Mouse (Mus musculus): ENCODE results near the gene Cdc14a.

Gene Cdc14a

GRCm38 (mm10) chr3:116331811-116332464 lies 91.9 kb downstream of the Cdc14a start:
- no peak for DNase-seq (ENCODE audit: extremely low read depth, insufficient read length, low spot score)

- DNase-seq (ENCODE audit: extremely low read depth, insufficient read length, low spot score): no peak
Measured at GRCm38 (mm10) chr3:116329976-116330375, 93.9 kb downstream of the Cdc14a start.

GRCm38 (mm10) chr3:116329023-116329762 lies 94.6 kb downstream of the Cdc14a start:
- DNase-seq (ENCODE audit: extremely low read depth, insufficient read length, low spot score): no peak

- DNase-seq (ENCODE audit: extremely low read depth, insufficient read length, low spot score): no peak
Measured at GRCm38 (mm10) chr3:116327616-116328004, 96.2 kb downstream of the Cdc14a start.

- peak; percentile 47 for DNase-seq (ENCODE audit: extremely low read depth, insufficient read length, low spot score)
Measured at GRCm38 (mm10) chr3:116327001-116327615, 96.7 kb downstream of the Cdc14a start.

- DNase-seq (ENCODE audit: extremely low read depth, insufficient read length, low spot score): no peak
Measured at GRCm38 (mm10) chr3:116325501-116325900, 98.3 kb downstream of the Cdc14a start.

GRCm38 (mm10) chr3:116319696-116320095 lies 104.1 kb downstream of the Cdc14a start:
- DNase-seq (ENCODE audit: extremely low read depth, insufficient read length, low spot score): no peak

- no peak for DNase-seq (ENCODE audit: extremely low read depth, insufficient read length, low spot score)
Measured at GRCm38 (mm10) chr3:116311838-116312237, 112.0 kb downstream of the Cdc14a start.

GRCm38 (mm10) chr3:116311173-116311572 lies 112.7 kb downstream of the Cdc14a start:
- no peak for DNase-seq (ENCODE audit: extremely low read depth, insufficient read length, low spot score)

- DNase-seq (ENCODE audit: extremely low read depth, insufficient read length, low spot score): no peak
Measured at GRCm38 (mm10) chr3:116310672-116311071, 113.2 kb downstream of the Cdc14a start.

- DNase-seq (ENCODE audit: extremely low read depth, insufficient read length, low spot score): no peak
Measured at GRCm38 (mm10) chr3:116310033-116310432, 113.8 kb downstream of the Cdc14a start.

GRCm38 (mm10) chr3:116304800-116305753 lies 118.8 kb downstream of the Cdc14a start:
- DNase-seq (ENCODE audit: extremely low read depth, insufficient read length, low spot score): no peak

- no peak for DNase-seq (ENCODE audit: extremely low read depth, insufficient read length, low spot score)
Measured at GRCm38 (mm10) chr3:116302581-116302980, 121.3 kb downstream of the Cdc14a start.

- no peak for DNase-seq (ENCODE audit: extremely low read depth, insufficient read length, low spot score)
Measured at GRCm38 (mm10) chr3:116301754-116302153, 122.1 kb downstream of the Cdc14a start.

- no peak for DNase-seq (ENCODE audit: extremely low read depth, insufficient read length, low spot score)
Measured at GRCm38 (mm10) chr3:116298727-116299126, 125.1 kb downstream of the Cdc14a start.

GRCm38 (mm10) chr3:116298003-116298402 lies 125.8 kb downstream of the Cdc14a start:
- DNase-seq (ENCODE audit: extremely low read depth, insufficient read length, low spot score): no peak

GRCm38 (mm10) chr3:116297170-116297569 lies 126.7 kb downstream of the Cdc14a start:
- DNase-seq (ENCODE audit: extremely low read depth, insufficient read length, low spot score): no peak

GRCm38 (mm10) chr3:116290041-116290815 lies 133.6 kb downstream of the Cdc14a start:
- DNase-seq (ENCODE audit: extremely low read depth, insufficient read length, low spot score): no peak

- DNase-seq (ENCODE audit: extremely low read depth, insufficient read length, low spot score): no peak
Measured at GRCm38 (mm10) chr3:116288833-116289232, 135.0 kb downstream of the Cdc14a start.

- no peak for DNase-seq (ENCODE audit: extremely low read depth, insufficient read length, low spot score)
Measured at GRCm38 (mm10) chr3:116284735-116285134, 139.1 kb downstream of the Cdc14a start.

All from 3134 (cell line).